Mouse (Mus musculus) urinary bladder, postnatal 25 days (tissue): ENCODE measurements around the gene Heg1.

Experiments
- DNase-seq: peaks from one replicate; pipeline ENCODE4 v3.0.0; 2022; ENCODE audit warnings: low spot score

Gene Heg1

DNA sequence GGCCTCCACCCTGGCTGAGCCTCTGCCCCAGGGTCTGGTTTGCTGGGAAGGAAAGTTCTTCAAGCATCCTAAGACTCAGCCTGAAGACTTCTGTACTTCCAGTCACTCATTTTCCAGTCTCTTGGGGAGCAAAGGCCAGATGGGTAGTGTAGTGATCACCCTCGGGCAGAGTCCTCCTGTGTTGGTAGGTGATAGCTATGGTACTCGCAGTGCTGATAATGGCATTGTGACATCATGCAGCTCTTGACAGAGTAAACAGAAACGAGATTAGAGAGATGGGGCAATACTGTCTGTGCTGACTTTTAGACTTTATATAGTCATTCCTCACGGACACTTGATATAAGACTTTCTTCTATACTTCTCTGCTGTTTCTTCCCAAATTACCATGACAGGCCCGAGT, 88.6 kb downstream of the Heg1 start:
- no peak for DNase-seq

DNA sequence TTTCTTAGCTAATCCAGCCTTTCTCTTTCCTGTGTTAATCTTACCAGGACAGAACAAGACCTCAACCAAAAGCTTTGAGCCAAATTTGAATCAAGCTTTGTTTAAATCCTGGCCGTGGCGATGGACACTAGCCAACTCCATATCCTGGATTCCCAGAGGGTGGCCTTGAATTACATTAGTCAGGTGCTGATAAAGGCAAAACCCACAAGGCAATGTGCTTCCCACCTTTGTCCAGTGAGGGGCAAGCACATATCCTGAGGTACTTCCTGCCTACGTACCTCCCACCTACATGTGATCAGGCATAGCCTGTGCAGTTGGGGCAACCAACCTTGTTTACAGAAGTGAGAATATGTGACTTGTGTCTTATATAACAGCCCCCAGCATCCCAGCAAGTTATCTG, 90.8 kb downstream of the Heg1 start:
- DNase-seq: no peak

DNA sequence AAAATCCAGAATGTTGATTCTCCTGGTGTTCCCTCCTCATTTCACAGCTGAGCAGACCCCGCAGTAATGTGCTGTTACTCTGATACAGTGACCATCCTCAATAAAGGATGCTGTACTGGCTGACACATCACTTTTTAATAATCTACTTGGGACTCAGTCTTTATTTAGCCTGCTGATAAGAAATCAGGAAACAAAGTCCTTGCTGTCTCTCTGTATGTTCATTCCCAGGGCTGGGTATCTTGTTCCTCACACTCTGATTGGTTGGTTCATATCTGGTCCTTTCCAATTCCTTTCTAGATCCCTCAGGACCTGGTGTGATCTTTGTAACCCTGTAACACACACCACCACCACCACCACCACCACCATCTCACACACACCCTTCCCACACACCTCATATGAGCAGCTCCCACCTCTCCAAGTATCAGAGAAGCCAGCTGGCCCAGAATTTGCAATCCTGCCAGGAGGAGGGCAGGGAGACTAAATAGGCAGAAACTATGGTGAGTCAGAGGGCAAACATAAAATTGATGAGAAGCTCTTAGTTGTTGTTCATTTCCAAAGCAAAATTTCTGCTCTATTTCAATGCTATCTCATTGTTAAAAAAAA, 91.7 kb downstream of the Heg1 start:
- DNase-seq: no peak

DNA sequence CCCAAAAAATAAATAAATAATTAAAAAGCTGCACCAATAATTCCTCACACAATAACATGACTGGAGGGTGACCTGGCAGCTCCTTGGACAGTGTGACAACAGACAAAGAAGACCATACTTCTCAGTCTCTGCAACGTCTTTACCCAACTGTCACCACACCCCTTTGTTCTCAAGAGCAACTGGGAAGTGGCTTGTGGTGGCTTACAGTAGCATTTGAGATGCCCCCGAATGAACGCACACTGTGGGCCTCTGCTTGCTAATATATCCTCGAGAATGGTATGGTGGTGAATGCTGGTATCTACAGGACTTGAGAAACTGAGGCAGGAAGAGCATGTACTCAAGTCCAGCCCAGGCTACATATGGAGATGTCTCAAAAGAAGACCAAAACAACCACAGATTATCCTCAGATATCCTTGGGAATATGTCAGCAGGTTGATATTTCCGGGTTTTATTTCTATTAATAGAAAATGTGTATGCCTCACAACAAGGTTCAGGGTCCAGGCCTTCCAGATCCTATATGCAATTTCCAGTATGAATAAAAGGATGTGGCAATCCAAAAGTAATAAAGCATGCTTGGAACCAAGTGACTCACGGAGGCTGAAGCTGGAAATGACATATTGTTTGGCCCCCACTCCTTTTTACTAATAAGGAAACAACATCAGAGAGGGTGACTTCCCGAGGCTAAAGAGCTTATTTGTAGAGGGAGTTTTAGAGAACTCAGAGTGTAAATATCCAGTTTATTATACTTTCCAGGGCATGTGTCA, 92.8 kb downstream of the Heg1 start:
- no peak for DNase-seq

DNA sequence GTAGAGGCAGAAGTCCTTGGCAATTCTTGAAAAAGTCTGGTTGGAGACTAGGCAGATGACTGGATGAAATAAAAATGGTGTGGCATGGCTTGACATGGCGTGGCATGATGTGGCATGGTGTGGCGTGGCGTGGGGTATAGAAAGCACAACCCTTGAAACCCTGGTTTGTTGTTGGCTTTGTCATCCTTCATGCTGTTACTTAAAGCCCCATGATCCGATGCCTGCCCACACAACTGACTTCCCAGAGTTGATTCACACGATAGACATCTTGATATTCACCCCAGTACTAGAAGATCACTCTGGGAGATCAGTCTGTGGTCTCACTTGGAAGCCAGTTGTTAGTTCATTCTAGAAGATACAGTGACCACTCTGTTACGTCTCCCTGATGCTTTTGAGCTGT, 93.4 kb downstream of the Heg1 start:
- no peak for DNase-seq

DNA sequence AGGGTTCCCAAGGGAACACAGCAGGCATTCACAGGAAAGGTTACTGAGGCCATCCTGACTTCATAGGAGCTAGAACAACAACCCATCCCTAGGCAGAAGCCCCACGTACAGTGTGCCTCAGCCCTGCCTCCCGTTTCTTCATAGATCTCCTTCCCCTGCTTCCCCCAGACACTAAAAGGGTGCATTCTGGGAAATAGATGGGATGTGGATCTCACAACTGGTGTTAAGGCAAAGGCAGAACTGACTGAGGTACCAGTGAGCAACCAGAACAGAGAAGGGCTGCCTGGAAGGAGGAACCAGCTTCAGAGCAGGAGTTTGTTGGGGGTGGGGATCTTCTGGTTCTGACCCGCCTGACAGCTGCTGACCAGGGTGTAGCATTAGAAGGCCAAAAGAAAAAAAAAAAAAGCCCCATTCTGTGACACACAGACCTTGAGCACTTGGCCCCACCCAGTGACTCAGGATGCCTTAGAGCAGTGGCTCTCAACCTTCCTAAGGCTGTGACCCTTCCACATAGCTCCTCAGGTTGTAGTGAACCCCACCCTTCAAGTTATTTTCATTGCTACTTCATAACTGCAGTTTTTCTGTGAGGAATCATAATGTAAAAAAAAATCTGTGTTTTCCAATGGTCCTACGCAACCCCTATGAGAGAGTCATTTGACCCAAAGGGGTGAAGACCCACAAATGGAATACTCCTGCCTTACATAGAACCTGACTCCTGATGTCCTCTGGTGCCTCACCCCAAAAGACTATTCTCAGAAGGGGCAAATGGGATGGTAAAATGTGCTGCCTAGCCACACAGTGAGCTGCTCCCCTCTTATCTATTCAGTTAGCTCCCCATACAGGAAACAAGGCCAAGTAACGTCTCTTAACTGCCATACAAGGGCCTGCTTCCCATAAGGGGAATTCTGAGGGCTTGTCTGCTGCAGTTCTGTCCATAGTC, 97.9 kb downstream of the Heg1 start:
- no peak for DNase-seq

DNA sequence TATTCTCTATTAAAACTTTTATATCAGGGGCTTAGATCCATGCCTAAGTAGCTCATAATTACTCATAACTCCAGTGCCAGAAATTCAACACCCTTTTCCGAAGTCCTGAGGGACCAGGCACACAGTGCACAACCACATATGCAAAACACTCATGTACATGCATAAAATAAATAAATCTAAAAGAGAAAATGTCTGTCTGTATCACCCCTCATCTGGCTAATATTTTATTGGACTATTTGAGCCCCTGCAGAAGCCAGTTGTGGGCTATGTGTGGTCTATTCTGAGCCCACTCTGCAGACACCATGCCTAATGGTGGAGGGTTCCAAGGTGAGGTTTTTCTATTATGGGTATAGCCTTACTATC, 98.5 kb downstream of the Heg1 start:
- no peak for DNase-seq

DNA sequence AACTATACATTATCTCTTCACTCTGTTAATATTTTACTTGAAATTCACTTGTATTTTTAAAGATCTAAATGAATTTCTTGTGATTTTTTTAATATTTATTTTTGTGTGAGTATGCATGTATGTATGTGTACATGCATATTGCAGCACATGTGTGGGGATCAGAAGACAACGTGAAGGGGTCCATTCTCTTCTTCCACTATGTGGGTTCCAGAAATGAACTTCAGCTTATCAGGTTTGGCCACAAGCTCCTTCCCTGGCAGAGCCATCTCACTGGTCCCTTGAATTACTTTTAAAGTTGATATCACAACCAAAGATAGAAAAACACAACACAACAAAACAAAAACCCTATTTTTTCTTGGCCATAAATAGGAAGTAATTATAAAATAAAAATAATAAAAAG, 100.4 kb downstream of the Heg1 start:
- no peak for DNase-seq

DNA sequence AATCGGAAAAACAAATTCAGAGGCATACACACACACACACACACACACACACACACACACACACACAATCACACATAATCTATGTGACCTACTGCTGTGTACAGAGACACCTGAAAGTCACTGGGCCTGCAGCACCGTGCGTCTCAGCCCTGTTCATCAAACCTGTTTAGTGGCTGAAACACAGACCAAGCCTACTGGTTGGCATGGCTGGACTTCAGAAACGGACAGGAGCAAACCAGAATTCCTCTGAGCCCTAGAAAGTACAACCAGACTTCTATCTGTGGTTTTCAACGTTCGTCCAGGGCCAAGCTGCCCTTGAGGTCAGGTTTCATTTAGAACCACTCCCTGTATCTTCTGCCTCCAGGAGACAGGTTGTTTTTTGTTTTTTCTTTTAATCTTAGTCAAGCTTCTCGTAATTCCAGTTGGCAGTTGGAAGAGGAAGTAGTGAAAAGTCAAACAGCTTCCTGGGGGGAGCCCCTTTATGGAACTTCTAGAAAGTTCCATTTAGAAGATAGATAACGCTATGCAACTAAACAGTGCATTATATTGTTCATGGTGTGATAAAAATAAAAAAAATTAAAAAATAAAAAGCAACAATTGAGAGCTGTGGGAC, 101.0 kb downstream of the Heg1 start:
- no peak for DNase-seq

DNA sequence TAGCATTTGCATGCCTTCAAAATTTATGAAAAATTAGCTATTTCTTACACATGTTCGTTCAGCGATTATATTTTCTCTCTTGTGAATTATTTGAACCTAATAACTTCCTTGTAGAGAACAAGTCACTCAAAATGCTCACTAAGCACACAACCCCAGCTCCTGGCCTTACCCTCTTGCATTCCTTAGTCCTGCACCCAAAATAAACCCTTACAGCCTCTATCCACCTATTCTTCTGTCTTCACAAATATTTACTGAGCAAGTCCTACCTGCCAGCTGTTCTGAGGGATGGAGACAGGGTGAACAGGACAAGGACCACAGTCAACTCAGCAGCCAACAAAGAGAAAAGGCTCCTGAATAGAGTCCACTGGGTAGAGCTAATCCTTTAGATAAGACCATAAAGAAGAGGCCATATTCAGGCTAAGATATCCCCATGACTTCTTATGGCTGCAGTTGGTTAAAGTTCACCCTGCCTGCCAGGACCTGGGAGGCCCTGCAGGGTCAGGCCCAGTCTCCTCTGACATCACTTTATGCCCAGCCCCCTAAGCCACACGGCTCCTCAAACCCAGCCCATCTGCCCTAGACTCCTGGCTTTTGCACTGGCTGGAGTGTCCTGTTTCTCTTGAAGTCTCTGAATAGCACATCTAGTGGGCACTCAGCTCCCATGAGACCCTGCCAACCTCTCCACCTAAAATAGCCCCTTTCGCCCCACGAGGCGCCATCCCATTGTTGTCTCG, 102.7 kb downstream of the Heg1 start:
- no peak for DNase-seq

DNA sequence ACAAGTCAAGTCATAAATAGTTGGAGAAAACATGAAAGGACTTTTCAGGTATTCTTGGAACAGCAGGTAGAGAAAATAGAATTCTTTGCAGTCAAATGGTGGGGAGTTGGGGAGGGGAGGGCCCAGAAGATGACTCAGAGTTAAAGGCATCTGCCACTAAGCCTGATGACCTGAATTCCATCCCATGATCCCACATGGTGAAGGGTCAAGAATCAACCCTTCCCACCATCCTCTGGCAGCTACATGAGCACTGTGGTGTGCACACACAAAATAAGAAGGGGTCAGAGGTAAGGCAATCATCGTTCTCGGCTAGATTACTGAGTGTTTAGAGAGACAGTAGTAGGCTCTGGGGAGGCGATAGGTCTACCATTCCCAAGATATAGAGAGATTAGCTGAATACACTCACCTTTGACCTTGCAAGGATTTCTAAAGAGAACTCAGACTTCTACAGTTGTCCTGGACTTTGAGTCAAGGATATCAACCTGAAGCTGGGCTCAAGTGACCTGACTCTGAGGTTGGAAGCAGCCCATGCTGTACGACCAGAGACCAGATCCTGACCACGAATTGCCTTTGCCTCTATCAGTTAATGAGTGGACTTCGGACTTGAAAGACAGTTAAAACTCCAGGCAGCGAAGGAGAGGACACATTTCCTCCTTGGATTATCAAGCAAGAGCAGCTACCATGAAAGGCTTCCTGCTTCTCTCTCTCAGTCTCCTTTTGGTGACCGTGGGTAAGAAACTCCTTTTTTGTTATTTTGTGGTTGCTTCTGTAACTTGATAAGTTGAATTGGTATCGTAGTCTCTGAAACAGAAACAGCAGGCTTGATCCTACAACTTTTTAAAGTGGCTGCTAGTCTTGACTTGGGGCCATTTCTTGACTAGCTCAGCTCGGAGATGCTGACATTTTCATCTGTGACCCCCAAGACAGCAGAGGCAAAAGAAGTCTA, 109.9 kb downstream of the Heg1 start, which contains the start of gene Muc13:
TSS of gene Muc13 (plus strand) at position 192 of the 946 bp plus-strand sequence.
- DNase-seq: no peak

DNA sequence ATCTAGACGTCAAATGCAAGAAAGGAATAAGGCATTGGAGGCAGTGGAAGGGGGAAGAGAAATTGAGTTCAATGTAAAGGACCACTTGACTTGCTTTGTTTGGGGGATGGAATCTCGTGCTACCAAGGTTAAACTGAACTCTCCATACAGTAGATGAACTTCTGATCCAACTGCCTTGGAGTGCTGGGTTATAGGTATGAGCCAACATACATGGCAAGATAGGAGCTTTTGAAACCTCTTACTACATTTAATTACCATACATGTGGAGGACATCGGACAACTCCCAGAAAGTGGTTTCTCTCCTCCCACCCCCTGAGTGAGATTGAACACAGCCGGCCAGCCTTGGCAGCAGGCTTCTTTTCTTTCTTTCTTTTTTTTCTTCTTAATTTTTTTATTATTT, 110.9 kb downstream of the Heg1 start:
- no peak for DNase-seq

DNA sequence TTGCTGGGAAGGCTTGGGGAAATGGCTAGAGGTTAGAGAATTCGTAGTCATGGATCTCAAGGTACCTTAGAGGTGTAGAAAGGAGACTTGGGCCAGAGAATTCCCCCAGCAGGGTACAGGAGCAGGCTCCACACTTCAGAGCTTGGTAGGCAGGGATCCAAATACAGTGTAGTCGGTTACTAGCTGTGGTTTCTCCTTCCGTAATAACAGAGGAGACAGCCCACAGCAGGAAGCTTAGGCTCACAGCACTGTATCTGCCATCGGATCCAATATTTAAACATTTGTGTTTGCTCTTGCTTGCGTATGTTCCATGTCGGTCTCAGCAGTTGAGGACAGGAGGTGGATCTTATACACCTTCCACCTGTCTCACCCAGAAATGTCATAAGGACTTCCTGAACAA, 111.7 kb downstream of the Heg1 start:
- no peak for DNase-seq

DNA sequence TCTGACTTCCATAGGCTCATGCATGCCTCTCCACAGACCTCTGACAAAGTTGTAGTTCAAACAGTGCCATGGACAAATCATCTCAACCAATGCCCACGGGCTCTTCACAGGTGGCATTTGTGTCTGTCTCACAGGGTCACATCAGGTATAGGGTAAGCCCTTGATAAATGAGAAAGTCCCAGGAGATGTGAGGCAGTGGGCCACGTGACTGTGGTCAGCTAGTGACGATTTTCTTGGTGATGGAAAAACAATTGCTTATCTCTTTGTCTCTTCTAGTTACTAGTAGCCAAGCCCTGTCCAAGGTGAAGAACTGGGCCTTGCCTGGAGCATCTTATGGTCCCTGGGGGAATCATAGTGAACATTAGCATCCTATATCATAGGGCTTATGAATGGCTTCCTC, 112.6 kb downstream of the Heg1 start:
- DNase-seq: no peak

DNA sequence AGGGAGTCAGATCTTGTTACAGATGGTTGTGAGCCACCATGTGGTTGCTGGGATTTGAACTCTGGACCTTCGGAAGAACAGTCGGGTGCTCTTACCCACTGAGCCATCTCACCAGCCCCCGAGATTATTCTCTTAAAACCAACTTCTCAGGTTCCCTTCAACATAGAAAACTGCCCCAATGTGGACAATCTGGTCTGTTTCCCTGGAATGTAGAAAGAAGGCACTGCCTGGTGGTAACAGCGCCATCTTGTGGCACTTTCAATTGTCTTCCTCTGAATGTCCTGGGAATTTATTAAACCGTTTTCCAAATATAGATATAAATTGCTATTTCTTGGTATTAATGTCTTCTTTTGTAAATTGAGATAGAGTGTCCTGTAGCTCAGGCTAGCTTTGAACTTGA, 113.7 kb downstream of the Heg1 start:
- peak; percentile 51 for DNase-seq

DNA sequence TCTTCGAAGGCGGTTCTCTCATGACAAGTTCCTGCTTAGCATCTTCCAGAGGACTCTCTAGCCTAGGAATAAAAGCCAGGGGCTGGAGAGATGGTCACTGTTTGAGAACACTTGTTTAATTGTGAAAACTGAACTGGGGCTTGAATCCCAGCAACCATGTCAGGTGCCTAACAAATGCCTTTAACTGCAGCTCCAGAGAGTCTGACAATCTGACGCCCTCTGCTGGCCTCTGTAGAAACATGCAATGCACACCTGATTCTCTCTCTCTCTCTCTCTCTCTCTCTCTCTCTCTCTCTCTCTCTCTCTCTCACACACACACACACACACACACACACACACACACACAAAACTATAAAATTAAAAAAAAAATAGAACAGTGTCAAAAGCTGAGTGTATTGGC, 125.8 kb downstream of the Heg1 start:
- DNase-seq: no peak

DNA sequence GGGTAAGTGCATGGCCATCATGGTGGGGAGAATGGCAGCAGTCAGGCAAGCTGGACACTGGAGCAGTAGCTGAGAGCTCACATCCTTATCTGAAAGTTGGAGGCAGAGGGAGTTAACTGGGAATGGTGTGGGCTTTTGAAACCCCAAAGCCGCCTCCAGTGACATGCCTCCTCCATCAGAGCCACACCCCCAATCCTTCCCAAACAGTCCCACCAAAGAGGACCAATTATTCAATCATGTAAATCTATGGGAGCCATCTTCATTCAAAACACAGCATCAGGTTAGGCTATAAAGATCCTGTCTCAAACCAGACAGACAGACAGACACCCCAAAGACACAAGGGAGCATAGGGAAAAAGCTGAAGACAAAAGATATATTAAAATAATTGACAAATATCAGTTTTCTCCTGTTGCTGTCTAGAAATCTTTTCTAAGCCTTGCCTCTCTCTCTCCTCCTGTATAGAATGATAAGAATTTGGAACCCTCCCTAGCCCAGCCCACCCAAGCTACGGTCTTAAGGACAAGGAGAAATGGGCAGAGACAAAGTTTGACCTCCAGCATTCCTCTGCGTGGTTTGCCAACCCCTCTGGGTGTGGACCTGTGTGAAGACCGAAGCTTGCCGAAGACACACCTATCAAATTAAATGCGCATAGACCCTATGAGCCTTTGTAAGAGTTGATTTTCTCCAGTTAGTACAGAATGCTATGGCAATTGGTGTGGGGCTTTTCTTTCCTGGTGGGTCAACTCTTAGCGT, 134.4 kb downstream of the Heg1 start:
- DNase-seq: no peak

DNA sequence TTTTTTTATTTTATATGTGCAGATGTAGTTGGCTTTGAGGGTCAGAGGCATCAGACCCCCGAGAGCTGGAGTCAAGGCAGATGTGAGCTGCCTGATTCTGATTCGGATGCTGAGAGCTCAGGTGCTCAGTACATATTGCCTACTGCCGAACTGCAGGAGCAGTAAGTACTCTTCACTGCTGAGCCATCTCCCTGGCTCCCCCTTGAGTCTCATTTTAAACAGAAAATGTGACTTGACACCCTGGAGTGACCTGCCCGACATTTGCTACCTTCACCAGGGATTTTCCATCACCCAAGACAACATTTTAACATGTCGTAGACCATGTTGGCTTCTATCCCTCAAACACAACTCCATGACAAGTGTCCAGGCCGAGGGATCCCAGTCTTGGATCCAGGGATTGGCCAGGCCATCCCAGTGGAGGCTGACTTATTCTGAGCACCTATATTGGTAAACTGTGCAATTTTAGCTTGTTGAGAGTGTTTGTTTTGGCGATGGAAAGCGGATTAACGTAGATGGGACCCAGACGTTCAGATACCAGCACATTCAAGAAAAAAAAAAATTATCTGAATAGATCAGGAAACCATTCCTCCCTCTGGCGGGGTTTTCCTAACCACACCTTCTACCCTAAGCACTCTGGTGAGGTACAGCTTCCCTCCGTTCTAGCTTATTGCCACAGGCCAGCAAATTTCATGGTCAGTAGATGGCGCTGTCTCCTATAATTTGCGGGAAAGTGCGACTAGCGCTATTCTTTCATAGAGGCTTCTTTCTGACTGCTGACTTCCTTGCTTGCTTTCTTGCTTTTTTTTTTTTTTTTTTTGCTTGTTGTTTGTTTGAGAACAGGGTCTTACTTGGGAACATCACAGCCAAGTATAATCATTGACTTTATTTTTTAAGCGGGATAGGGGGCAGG, 136.4 kb downstream of the Heg1 start:
- peak; percentile 87 for DNase-seq
